Mouse (Mus musculus): ENCODE measurements around the gene Mansc4. TPM values are rescaled to one million over a fixed set of nuclear protein-coding genes. Genes with fewer than 3 reads are reported as not detected.

The Mansc4 gene
- total and polyA plus RNA-seq, 3 experiments, result 0.21 TPM; not detected in 2

- Histone ChIP-seq H3K27ac (ENCODE audit: control insufficient read depth, low read depth, low read length) (no peak overlapping the region), H3K36me3 (ENCODE audit: control insufficient read depth in 1 of 2, insufficient read depth in 2 of 2, low read length in 2 of 2) (peaks cover 0 to 11% of the 10 kb centered on the region in 2 experiments; a peak in 2 of 4 replicates), H3K27me3 (ENCODE audit: control insufficient read depth in 1 of 2, insufficient read depth in 2 of 2, low read length in 2 of 2) (no peaks in the 10 kb centered on the region), H3K9me3 (replicated peaks; ENCODE audit: insufficient read depth, low read length) (no peaks in the 10 kb centered on the region), H3K4me1 (ENCODE audit: control insufficient read depth in 1 of 2, insufficient read depth in 2 of 2, low read length in 2 of 2) (no peaks in the 10 kb centered on the region), H3K9ac (ENCODE audit: control insufficient read depth, low read depth, low read length, poor library complexity, severe bottlenecking) (no peak overlapping the region), H3K79me2 (ENCODE audit: control insufficient read depth, insufficient read depth, low read length, poor library complexity) (no peaks in the 10 kb centered on the region), H3K4me3 (ENCODE audit: control insufficient read depth in 1 of 2, insufficient read depth in 1 of 2, low read depth in 2 of 2, low read length in 2 of 2) (no peak overlapping the region)
- TF ChIP-seq NELFE (IDR thresholded peaks at IDR 0.05; ENCODE audit: low read depth, low read length) (no peak), CHD1 (IDR thresholded peaks at IDR 0.05; ENCODE audit: low read depth, low read length) (no peak), SMC3 (IDR thresholded peaks at IDR 0.05; ENCODE audit: low read depth, low read length) (no peak), MYB (IDR thresholded peaks at IDR 0.05; ENCODE audit: low read depth, low read length) (no peak), JUND (IDR thresholded peaks at IDR 0.05; ENCODE audit: low read depth, low read length) (no peak), E2F4 (IDR thresholded peaks at IDR 0.05; ENCODE audit: borderline replicate concordance, low read depth, low read length) (no peak), HCFC1 (IDR thresholded peaks at IDR 0.05; ENCODE audit: low read depth, low read length) (no peak), SIN3A (IDR thresholded peaks at IDR 0.05; ENCODE audit: low read length) (no peak)
- no peak for DNase-seq (ENCODE audit: low read depth, low spot score)
These were observed 25.2 kb downstream of the Mansc4 start for GRCm38 (mm10) chr6:147061630-147062029.

GRCm38 (mm10) chr6:147059326-147059725, 27.5 kb downstream of the Mansc4 start:
- TF ChIP-seq ETS1 (IDR thresholded peaks at IDR 0.05; ENCODE audit: low read depth, low read length) (no peak), GATA1 (IDR thresholded peaks at IDR 0.05; ENCODE audit: low read depth, low read length) (no peak), SMC3 (IDR thresholded peaks at IDR 0.05; ENCODE audit: low read depth, low read length) (no peak), TCF12 (IDR thresholded peaks at IDR 0.05; ENCODE audit: low read depth, low read length) (no peak), ZC3H11A (IDR thresholded peaks at IDR 0.05; ENCODE audit: low read depth, low read length) (no peak), CHD1 (IDR thresholded peaks at IDR 0.05; ENCODE audit: low read depth, low read length) (no peak), RCOR1 (IDR thresholded peaks at IDR 0.05; ENCODE audit: low read depth, low read length) (no peak)
- H3K9me3 ChIP-seq (replicated peaks; ENCODE audit: insufficient read depth, low read length), result no peaks in the 10 kb centered on the region
- H3K9ac ChIP-seq (ENCODE audit: control insufficient read depth, low read depth, low read length, poor library complexity, severe bottlenecking), result no peak overlapping the region
- H3K4me1 ChIP-seq (ENCODE audit: control insufficient read depth in 1 of 2, insufficient read depth in 2 of 2, low read length in 2 of 2), result no peaks in the 10 kb centered on the region
- no peaks in the 10 kb centered on the region for H3K79me2 ChIP-seq (ENCODE audit: control insufficient read depth, insufficient read depth, low read length, poor library complexity)
- DNase-seq (ENCODE audit: low read depth, low spot score), result no peak
- peaks cover 0 to 17% of the 10 kb centered on the region in 2 experiments; a peak in 2 of 4 replicates for H3K36me3 ChIP-seq (ENCODE audit: control insufficient read depth in 1 of 2, insufficient read depth in 2 of 2, low read length in 2 of 2)
- no peaks in the 10 kb centered on the region for H3K27me3 ChIP-seq (ENCODE audit: control insufficient read depth in 1 of 2, insufficient read depth in 2 of 2, low read length in 2 of 2)
- no peak overlapping the region for H3K27ac ChIP-seq (ENCODE audit: control insufficient read depth, low read depth, low read length)
- no peak overlapping the region for H3K4me3 ChIP-seq (ENCODE audit: control insufficient read depth in 1 of 2, insufficient read depth in 1 of 2, low read depth in 2 of 2, low read length in 2 of 2)

- H3K9ac ChIP-seq (ENCODE audit: control insufficient read depth, low read depth, low read length, poor library complexity, severe bottlenecking), result no peak overlapping the region
- no peaks in the 10 kb centered on the region for H3K9me3 ChIP-seq (replicated peaks; ENCODE audit: insufficient read depth, low read length)
- no peak for DNase-seq (ENCODE audit: low read depth, low spot score)
- TF ChIP-seq MAX (IDR thresholded peaks at IDR 0.05; ENCODE audit: low read length) (no peak), MEF2A (IDR thresholded peaks at IDR 0.05; ENCODE audit: extremely low read depth, insufficient replicate concordance, low read depth, low read length, poor library complexity, severe bottlenecking) (no peak), TAL1 (IDR thresholded peaks at IDR 0.05; ENCODE audit: low read length) (no peak), JUND (IDR thresholded peaks at IDR 0.05; ENCODE audit: low read depth, low read length) (no peak), CTCF (IDR thresholded peaks at IDR 0.05 in 2 of 3, conservative IDR thresholded peaks at IDR 0.05 in 1 of 3; ENCODE audit: control insufficient read depth in 1 of 3, insufficient read depth in 1 of 3, low read depth in 2 of 3, low read length in 3 of 3, poor library complexity in 1 of 3, severe bottlenecking in 1 of 3) (no peak), BHLHE40 (IDR thresholded peaks at IDR 0.05; ENCODE audit: borderline replicate concordance, low read depth, low read length) (no peak), POLR2A (IDR thresholded peaks at IDR 0.05; ENCODE audit: control insufficient read depth in 1 of 2, insufficient read depth in 1 of 2, low read depth in 1 of 2, low read length in 2 of 2, poor library complexity in 1 of 2) (no peak), USF2 (IDR thresholded peaks at IDR 0.05; ENCODE audit: borderline replicate concordance in 1 of 2, insufficient read depth in 1 of 2, low read depth in 1 of 2, low read length in 2 of 2) (no peak), KAT2A (conservative IDR thresholded peaks at IDR 0.05; ENCODE audit: low read depth, low read length) (no peak), RAD21 (IDR thresholded peaks at IDR 0.05; ENCODE audit: low read depth, low read length) (no peak)
- no peak overlapping the region for H3K27ac ChIP-seq (ENCODE audit: control insufficient read depth, low read depth, low read length)
- no peak overlapping the region for H3K4me3 ChIP-seq (ENCODE audit: control insufficient read depth in 1 of 2, insufficient read depth in 1 of 2, low read depth in 2 of 2, low read length in 2 of 2)
- no peaks in the 10 kb centered on the region for H3K79me2 ChIP-seq (ENCODE audit: control insufficient read depth, insufficient read depth, low read length, poor library complexity)
- H3K36me3 ChIP-seq (ENCODE audit: control insufficient read depth in 1 of 2, insufficient read depth in 2 of 2, low read length in 2 of 2), result peaks cover 0 to 18% of the 10 kb centered on the region in 2 experiments; a peak in 2 of 4 replicates
- H3K4me1 ChIP-seq (ENCODE audit: control insufficient read depth in 1 of 2, insufficient read depth in 2 of 2, low read length in 2 of 2), result no peaks in the 10 kb centered on the region
- no peaks in the 10 kb centered on the region for H3K27me3 ChIP-seq (ENCODE audit: control insufficient read depth in 1 of 2, insufficient read depth in 2 of 2, low read length in 2 of 2)
These were observed 31.4 kb downstream of the Mansc4 start for GRCm38 (mm10) chr6:147055374-147055977.
